Mouse (Mus musculus): ENCODE measurements around the gene Dnajc5g.

DNA sequence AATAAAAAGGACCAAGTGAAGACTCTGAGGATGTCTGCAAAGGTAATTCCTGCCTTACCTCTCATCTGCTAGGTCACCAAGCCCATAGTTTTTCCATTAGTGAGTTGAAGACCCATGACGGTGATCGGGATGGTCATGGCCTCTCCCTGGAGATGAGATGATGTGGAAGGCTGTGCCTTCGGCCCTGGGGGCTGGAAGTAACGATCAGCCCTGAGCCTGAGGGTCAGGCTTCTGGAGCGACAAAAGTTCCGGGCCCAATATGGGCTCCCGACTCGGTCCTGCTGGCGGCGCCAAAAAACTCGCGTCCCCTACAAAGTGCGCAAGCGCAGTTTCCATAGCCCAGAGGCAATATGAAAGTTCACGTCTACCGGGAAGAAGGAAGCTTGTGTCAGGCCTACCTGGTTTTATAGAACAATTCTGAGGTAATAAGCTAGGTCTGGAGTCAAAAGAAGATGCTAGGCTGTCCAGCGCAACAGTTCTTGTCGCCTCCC, 2.0 kb downstream of the Dnajc5g start, which contains the start of gene Slc30a3:
- TF ChIP-seq POLR2A (IDR thresholded peaks at IDR 0.05; ENCODE audit: low read depth, low read length) = no peak
- no peak for TF ChIP-seq CTCF (IDR thresholded peaks at IDR 0.05; ENCODE audit: extremely low read depth, insufficient read length, insufficient replicate concordance, low read depth, low read length)
